Mouse (Mus musculus): Measurements from ENCODE around the gene Olfr786. TPM values are rescaled to one million over a fixed set of nuclear protein-coding genes. Genes with fewer than 3 reads are reported as not detected.

Olfr786 gene
- not detected in 2 replicates for polyA plus RNA-seq (2014; fragmentation: Nextera tagmentation; extraction: Ambion mirVana)

DNA sequence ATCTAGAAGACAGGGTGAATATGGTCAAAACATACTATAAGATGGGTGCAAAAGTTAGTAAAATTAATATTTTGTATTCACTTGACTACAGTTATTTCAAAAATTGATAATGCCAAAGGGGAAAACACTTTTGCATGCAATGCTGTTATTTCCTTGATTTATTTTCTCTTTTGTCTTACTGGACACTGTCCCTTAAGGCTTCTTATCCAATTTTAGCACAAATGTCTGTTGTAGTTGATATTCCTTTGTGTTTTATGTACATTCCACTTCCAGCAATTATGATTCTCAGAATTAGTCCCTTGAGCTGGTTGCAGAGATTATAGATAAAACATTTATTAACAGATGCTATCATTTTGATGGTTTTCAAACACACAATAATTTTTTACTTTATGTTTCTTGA is at the start of gene Olfr786:
Gene Olfr786 (plus strand): TSS at position 301 of the 400 bp plus-strand sequence.
- H3K27ac ChIP-seq (ENCODE audit: low read depth): no peak within 1 kb of the TSS
- H3K36me3 ChIP-seq (ENCODE audit: control insufficient read depth, insufficient read depth, low read length): no peaks in the 10 kb centered on the region
- H3K9ac ChIP-seq (ENCODE audit: low read length): no peak within 1 kb of the TSS
- ATAC-seq (replicated peaks; ENCODE audit: low FRiP score, low TSS enrichment, low read depth) (no peak), DNase-seq (ENCODE audit: low spot score) (no peak)
- no peak within 1 kb of the TSS for H3K4me2 ChIP-seq (ENCODE audit: low read length)
- no peaks in the 10 kb centered on the region for H3K27me3 ChIP-seq (replicated peaks; ENCODE audit: control insufficient read depth, insufficient read depth, low read length)
- H3K4me3 ChIP-seq (ENCODE audit: low read depth, low read length): no peak within 1 kb of the TSS
- H3K4me1 ChIP-seq (replicated peaks; ENCODE audit: control insufficient read depth, insufficient read depth, low read length): no peaks in the 10 kb centered on the region
- no peaks in the 10 kb centered on the region for H3K9me3 ChIP-seq (ENCODE audit: control insufficient read depth, low read length)

DNA sequence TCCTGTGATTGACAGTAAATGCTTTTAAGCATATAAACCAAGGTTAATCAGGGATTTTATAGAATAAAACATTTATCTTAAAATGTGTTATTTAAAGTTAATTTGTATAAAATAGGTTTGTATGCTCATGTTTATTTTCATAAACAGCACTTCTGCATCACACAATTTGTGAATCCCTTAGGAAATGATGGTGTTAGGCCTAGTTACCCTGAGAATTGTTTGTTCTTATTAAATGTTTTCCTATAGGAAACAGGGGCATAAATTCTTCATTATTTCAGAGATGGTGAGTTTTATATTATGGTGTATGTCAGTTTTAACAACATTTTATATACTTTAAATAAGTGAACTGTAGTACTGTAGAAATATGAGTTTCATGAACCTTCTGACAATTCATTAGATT is 43.3 kb upstream of the Olfr786 start, which contains the start of gene Olfr784:
Gene Olfr784 (plus strand): TSS at position 301 of the 400 bp plus-strand sequence.
- H3K4me3 ChIP-seq (ENCODE audit: low read depth, low read length): no peak within 1 kb of the TSS
- ATAC-seq (replicated peaks; ENCODE audit: low FRiP score, low TSS enrichment, low read depth) (no peak), DNase-seq (ENCODE audit: low spot score) (no peak)
- no peaks in the 10 kb centered on the region for H3K9me3 ChIP-seq (ENCODE audit: control insufficient read depth, low read length)
- no peak within 1 kb of the TSS for H3K9ac ChIP-seq (ENCODE audit: low read length)
- H3K4me1 ChIP-seq (replicated peaks; ENCODE audit: control insufficient read depth, insufficient read depth, low read length): no peaks in the 10 kb centered on the region
- H3K27ac ChIP-seq (ENCODE audit: low read depth): no peak within 1 kb of the TSS
- H3K27me3 ChIP-seq (replicated peaks; ENCODE audit: control insufficient read depth, insufficient read depth, low read length): no peaks in the 10 kb centered on the region
- H3K4me2 ChIP-seq (ENCODE audit: low read length): no peak within 1 kb of the TSS
- H3K36me3 ChIP-seq (ENCODE audit: control insufficient read depth, insufficient read depth, low read length): no peaks in the 10 kb centered on the region

DNA sequence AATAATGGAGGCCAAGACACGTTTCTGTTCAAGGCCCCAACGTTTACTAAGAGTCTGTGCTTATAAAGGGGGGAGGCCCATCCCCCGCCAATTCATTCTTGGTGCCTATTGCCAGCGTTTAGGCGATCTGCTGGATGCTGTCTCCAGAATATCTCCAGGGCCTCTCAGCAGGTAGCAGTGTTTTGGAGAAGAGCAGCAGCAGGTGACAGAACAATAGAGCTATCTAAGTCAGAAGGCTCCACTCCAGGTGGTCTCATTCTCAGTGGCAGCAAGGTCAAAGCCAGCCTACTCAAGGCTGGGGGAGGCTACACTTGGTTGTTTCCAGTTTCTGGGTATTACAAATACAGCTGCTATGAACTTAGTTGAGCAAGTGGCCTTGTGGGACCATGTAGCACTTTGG is 26.2 kb upstream of the Olfr786 start:
- Histone ChIP-seq H3K4me2 (ENCODE audit: low read length) (no peak overlapping the region), H3K4me1 (replicated peaks; ENCODE audit: control insufficient read depth, insufficient read depth, low read length) (no peaks in the 10 kb centered on the region), H3K4me3 (ENCODE audit: low read depth, low read length) (no peak overlapping the region), H3K27ac (ENCODE audit: low read depth) (no peak overlapping the region), H3K27me3 (replicated peaks; ENCODE audit: control insufficient read depth, insufficient read depth, low read length) (no peaks in the 10 kb centered on the region), H3K9ac (ENCODE audit: low read length) (no peak overlapping the region), H3K36me3 (ENCODE audit: control insufficient read depth, insufficient read depth, low read length) (no peaks in the 10 kb centered on the region), H3K9me3 (ENCODE audit: control insufficient read depth, low read length) (no peaks in the 10 kb centered on the region)
- DNase-seq (ENCODE audit: low spot score) (no peak), ATAC-seq (replicated peaks; ENCODE audit: low FRiP score, low TSS enrichment, low read depth) (no peak)
- 47% methylated on average over 5 of the region's 5 CpGs for WGBS

DNA sequence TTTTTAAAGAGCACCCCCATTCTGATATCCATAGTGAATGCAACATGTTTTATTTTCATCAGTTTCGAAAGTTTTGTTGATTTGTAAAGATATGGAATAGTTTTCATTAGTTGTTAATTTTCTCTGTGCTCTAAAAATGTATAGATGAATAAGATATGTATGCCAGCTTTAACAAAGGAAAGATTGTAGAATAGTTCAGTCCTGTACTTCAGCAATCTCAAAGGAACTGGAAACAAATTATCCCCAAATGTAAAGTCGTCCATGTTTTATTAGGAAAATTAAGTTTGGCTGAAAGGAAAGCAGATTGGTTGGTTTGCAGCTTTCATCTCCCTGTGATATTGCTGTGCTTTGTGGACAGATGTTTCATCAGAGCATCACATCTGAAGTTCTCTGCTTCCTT is 22.0 kb upstream of the Olfr786 start, which contains the start of gene Olfr785:
Gene Olfr785 (plus strand): TSS at position 301 of the 400 bp plus-strand sequence.
- Histone ChIP-seq H3K27ac (ENCODE audit: low read depth) (no peak within 1 kb of the TSS), H3K9ac (ENCODE audit: low read length) (no peak within 1 kb of the TSS), H3K4me1 (replicated peaks; ENCODE audit: control insufficient read depth, insufficient read depth, low read length) (no peaks in the 10 kb centered on the region), H3K4me2 (ENCODE audit: low read length) (no peak within 1 kb of the TSS), H3K4me3 (ENCODE audit: low read depth, low read length) (no peak within 1 kb of the TSS), H3K9me3 (ENCODE audit: control insufficient read depth, low read length) (no peaks in the 10 kb centered on the region), H3K36me3 (ENCODE audit: control insufficient read depth, insufficient read depth, low read length) (no peaks in the 10 kb centered on the region), H3K27me3 (replicated peaks; ENCODE audit: control insufficient read depth, insufficient read depth, low read length) (no peaks in the 10 kb centered on the region)
- WGBS: 73% methylated on average over 2 of the region's 2 CpGs
- DNase-seq (ENCODE audit: low spot score) (no peak), ATAC-seq (replicated peaks; ENCODE audit: low FRiP score, low TSS enrichment, low read depth) (no peak)

DNA sequence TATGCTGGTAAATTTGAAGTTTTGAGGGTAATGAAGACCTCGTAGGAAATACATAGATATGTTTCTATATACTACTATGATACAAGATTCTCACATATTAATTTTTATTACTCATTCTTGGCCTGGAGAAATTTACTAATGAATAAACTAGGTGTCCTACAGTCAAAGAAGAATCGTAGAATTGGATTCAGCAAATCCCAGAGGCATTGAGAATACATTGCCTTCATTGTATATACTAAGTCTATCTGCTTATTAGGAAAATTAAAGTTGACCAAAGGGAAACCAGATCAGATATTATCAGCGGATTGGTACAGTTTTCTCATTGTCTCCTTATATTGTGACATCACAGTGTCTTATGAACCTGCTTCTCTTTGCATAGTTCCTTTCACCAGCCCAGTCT is 34.5 kb downstream of the Olfr786 start, which contains the start of gene Olfr787:
Gene Olfr787 (plus strand): TSS at position 301 of the 400 bp plus-strand sequence.
- Histone ChIP-seq H3K4me2 (ENCODE audit: low read length) (no peak within 1 kb of the TSS), H3K4me3 (ENCODE audit: low read depth, low read length) (no peak within 1 kb of the TSS), H3K4me1 (replicated peaks; ENCODE audit: control insufficient read depth, insufficient read depth, low read length) (no peaks in the 10 kb centered on the region), H3K9ac (ENCODE audit: low read length) (no peak within 1 kb of the TSS), H3K27me3 (replicated peaks; ENCODE audit: control insufficient read depth, insufficient read depth, low read length) (no peaks in the 10 kb centered on the region), H3K36me3 (ENCODE audit: control insufficient read depth, insufficient read depth, low read length) (no peaks in the 10 kb centered on the region), H3K9me3 (ENCODE audit: control insufficient read depth, low read length) (no peaks in the 10 kb centered on the region), H3K27ac (ENCODE audit: low read depth) (no peak within 1 kb of the TSS)
- 81% methylated on average over 3 of the region's 3 CpGs for WGBS
- ATAC-seq (replicated peaks; ENCODE audit: low FRiP score, low TSS enrichment, low read depth): no peak
- no peak for DNase-seq (ENCODE audit: low spot score)

DNA sequence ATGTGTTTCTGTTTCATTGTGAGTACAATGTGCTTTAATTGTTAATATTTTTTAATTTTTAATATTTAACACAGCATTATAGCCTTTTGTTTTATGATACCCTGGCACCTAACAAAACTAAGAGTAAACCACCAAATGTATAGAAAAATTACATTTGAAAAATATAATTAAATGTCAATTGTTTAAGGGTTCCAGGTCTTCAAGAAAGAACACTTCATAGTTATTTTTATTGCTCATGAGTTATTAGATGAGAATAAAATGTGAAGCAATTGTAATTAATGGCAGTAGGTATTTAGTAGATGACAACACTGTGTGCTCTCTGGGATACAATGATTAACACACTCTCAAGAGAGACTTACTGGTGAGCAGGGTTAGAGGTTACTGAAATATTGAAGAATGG is 43.6 kb downstream of the Olfr786 start, which contains the start of gene Olfr788:
Gene Olfr788 (plus strand): TSS at position 301 of the 400 bp plus-strand sequence.
- H3K27ac ChIP-seq (ENCODE audit: low read depth): no peak within 1 kb of the TSS
- no peaks in the 10 kb centered on the region for H3K27me3 ChIP-seq (replicated peaks; ENCODE audit: control insufficient read depth, insufficient read depth, low read length)
- no peaks in the 10 kb centered on the region for H3K4me1 ChIP-seq (replicated peaks; ENCODE audit: control insufficient read depth, insufficient read depth, low read length)
- no peaks in the 10 kb centered on the region for H3K9me3 ChIP-seq (ENCODE audit: control insufficient read depth, low read length)
- no peak within 1 kb of the TSS for H3K4me2 ChIP-seq (ENCODE audit: low read length)
- no peaks in the 10 kb centered on the region for H3K36me3 ChIP-seq (ENCODE audit: control insufficient read depth, insufficient read depth, low read length)
- no peak within 1 kb of the TSS for H3K9ac ChIP-seq (ENCODE audit: low read length)
- no peak for DNase-seq (ENCODE audit: low spot score)
- ATAC-seq (replicated peaks; ENCODE audit: low FRiP score, low TSS enrichment, low read depth): no peak
- no peak within 1 kb of the TSS for H3K4me3 ChIP-seq (ENCODE audit: low read depth, low read length)

DNA sequence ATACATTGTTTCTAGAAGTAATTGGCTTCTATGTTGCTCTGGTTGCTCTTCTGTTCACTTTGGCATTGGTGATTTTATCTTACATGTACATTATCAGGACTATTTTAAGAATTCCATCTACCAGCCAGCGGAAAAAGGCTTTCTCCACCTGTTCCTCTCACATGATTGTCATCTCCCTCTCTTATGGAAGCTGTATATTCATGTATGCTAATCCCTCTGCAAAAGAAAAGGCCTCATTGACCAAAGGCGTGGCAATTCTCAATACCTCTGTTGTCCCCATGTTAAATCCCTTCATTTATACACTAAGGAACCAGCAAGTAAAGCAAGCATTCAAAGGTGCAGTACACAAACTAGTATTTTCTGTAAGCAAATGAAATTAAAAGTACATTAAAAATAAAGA is 46.1 kb downstream of the Olfr786 start:
- H3K9ac ChIP-seq (ENCODE audit: low read length): no peak overlapping the region
- no peaks in the 10 kb centered on the region for H3K4me1 ChIP-seq (replicated peaks; ENCODE audit: control insufficient read depth, insufficient read depth, low read length)
- no peaks in the 10 kb centered on the region for H3K36me3 ChIP-seq (ENCODE audit: control insufficient read depth, insufficient read depth, low read length)
- H3K27me3 ChIP-seq (replicated peaks; ENCODE audit: control insufficient read depth, insufficient read depth, low read length): no peaks in the 10 kb centered on the region
- no peak overlapping the region for H3K27ac ChIP-seq (ENCODE audit: low read depth)
- 64% methylated on average over 2 of the region's 2 CpGs for WGBS
- H3K4me3 ChIP-seq (ENCODE audit: low read depth, low read length): no peak overlapping the region
- H3K9me3 ChIP-seq (ENCODE audit: control insufficient read depth, low read length): no peaks in the 10 kb centered on the region
- ATAC-seq (replicated peaks; ENCODE audit: low FRiP score, low TSS enrichment, low read depth) (no peak), DNase-seq (ENCODE audit: low spot score) (no peak)
- H3K4me2 ChIP-seq (ENCODE audit: low read length): no peak overlapping the region

DNA sequence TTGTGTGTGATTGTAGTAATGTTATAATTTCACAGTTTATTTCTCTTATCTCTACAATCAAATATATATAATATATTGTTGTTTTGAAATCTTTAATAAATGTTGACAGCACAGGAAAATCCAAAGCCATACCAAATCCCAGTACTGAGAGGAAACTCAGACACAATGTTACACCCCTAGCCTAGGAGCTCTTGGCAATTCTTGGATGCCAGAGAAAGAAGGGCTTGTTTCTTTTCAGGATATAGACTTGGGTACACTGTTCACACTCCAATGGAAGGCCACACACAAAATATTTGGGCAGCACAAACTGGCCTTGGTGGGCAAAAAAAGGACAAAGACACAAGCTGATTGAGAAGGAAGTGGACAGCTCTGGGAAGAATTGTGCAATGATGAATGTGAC is 46.6 kb downstream of the Olfr786 start:
- Histone ChIP-seq H3K9ac (ENCODE audit: low read length) (no peak overlapping the region), H3K27ac (ENCODE audit: low read depth) (no peak overlapping the region), H3K9me3 (ENCODE audit: control insufficient read depth, low read length) (no peaks in the 10 kb centered on the region), H3K4me3 (ENCODE audit: low read depth, low read length) (no peak overlapping the region), H3K27me3 (replicated peaks; ENCODE audit: control insufficient read depth, insufficient read depth, low read length) (no peaks in the 10 kb centered on the region), H3K4me2 (ENCODE audit: low read length) (no peak overlapping the region), H3K36me3 (ENCODE audit: control insufficient read depth, insufficient read depth, low read length) (no peaks in the 10 kb centered on the region), H3K4me1 (replicated peaks; ENCODE audit: control insufficient read depth, insufficient read depth, low read length) (no peaks in the 10 kb centered on the region)
- no peak for ATAC-seq (replicated peaks; ENCODE audit: low FRiP score, low TSS enrichment, low read depth)
- DNase-seq (ENCODE audit: low spot score): no peak

DNA sequence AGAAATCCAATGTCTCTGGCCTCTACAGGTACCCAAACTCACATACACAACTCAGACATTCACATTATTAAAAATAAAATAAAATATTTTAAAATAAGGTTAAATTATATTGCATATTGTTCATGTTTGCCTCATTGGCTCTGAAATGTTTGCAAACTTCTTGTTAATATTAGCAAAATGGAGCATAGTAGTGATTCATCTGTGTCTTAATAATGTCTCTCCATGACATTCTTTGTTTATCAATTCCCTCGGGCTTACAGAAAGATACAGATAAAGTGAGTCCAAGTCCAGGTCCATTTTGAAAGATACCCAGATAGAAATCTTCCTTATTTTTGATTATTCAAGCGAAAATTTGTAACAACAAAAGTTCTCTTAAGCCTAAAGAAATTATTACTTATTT is 57.3 kb downstream of the Olfr786 start, which contains the start of gene Olfr789:
Gene Olfr789 (plus strand): TSS at position 301 of the 400 bp plus-strand sequence.
- 58% methylated on average over 2 of the region's 2 CpGs for WGBS
- no peaks in the 10 kb centered on the region for H3K36me3 ChIP-seq (ENCODE audit: control insufficient read depth, insufficient read depth, low read length)

More for the DNA sequence above, 57.3 kb downstream of the Olfr786 start, which contains the start of gene Olfr789:
- Histone ChIP-seq H3K4me1 (replicated peaks; ENCODE audit: control insufficient read depth, insufficient read depth, low read length) (no peaks in the 10 kb centered on the region), H3K27me3 (replicated peaks; ENCODE audit: control insufficient read depth, insufficient read depth, low read length) (no peaks in the 10 kb centered on the region), H3K9me3 (ENCODE audit: control insufficient read depth, low read length) (no peaks in the 10 kb centered on the region), H3K27ac (ENCODE audit: low read depth) (no peak within 1 kb of the TSS), H3K4me3 (ENCODE audit: low read depth, low read length) (no peak within 1 kb of the TSS), H3K4me2 (ENCODE audit: low read length) (no peak within 1 kb of the TSS), H3K9ac (ENCODE audit: low read length) (no peak within 1 kb of the TSS)
- no peak for DNase-seq (ENCODE audit: low spot score)
- no peak for ATAC-seq (replicated peaks; ENCODE audit: low FRiP score, low TSS enrichment, low read depth)
